ENCODE assay signal across 15 mouse cellular contexts in genomic region chr3:127383231-127383630, GRCm38 (mm10).
"Had no signal": no experiment of that assay in that cellular context is flagged by ENCODE, and none has a peak within 500 bp of the region (broad histone marks: within the 10 kb centered on the region; RNA-seq: fewer than 3 reads in every experiment).

No protein-coding gene starts in this region.

- DNase-seq: heart, postnatal 10 days; heart, postnatal 14 days; heart, postnatal 36 days; kidney, adult 11 months; kidney, adult 18-20 months; kidney, adult 2 months; kidney, adult 8-10 months; kidney, adult 9 months; kidney, postnatal 10 days; kidney, postnatal 14 days; kidney, postnatal 25 days; kidney, postnatal 36 days; kidney, postnatal 4 days; layer of hippocampus, adult 9-11 months; layer of hippocampus, postnatal 36 days had no signal
